Mouse (Mus musculus): ENCODE results near the gene Tmem201.

GRCm38 (mm10) chr4:149784371-149784770, 46.5 kb upstream of the Tmem201 start:
- TF ChIP-seq MAX (IDR thresholded peaks at IDR 0.05) (no peak), CTCF (IDR thresholded peaks at IDR 0.05; ENCODE audit: control insufficient read depth, insufficient read depth, insufficient read length) (no peak), USF1 (IDR thresholded peaks at IDR 0.05; ENCODE audit: low read depth) (no peak), MYOD1 (IDR thresholded peaks at IDR 0.05; ENCODE audit: control insufficient read depth, insufficient read length, low read depth) (no peak), FOSL1 (IDR thresholded peaks at IDR 0.05; ENCODE audit: insufficient read depth, low read length, poor library complexity, severe bottlenecking) (no peak)
